Mouse (Mus musculus): ENCODE measurements around the gene Myo7a. TPM values are rescaled to one million over a fixed set of nuclear protein-coding genes. Genes with fewer than 3 reads are reported as not detected.
A peak's percentile ranks its signal among the peaks of the same experiment; 100 is the strongest.

Myo7a gene
- 1 to 10 TPM; 4.6 to 5.4 TPM for total RNA-seq (2021)
- long read RNA-seq, experiment 1, partial matches to known transcripts, result 1 of 4 reads
- long read RNA-seq, experiment 1, other reads (novel, unspliced or antisense), result 3 of 4 reads
- long read RNA-seq, experiment 2, partial matches to known transcripts, result 1 of 2 reads
- long read RNA-seq, experiment 2, other reads (novel, unspliced or antisense), result 1 of 2 reads

GRCm38 (mm10) chr7:98119179-98119960 is at the start of gene Myo7a:
Myo7a (minus strand) TSS chr7:98119524.
- DNase-seq, result peak; percentile 42
- intact Hi-C loops (cut with DNase I; ENCODE audit: low total_unique reads), result loop anchor here (2.0 kb wide), 1 partner anchor 49 kb away; no protein-coding TSS in a partner anchor

- intact Hi-C loops (cut with DNase I; ENCODE audit: low total_unique reads), result no loop called here
- no peak for DNase-seq
Observed at GRCm38 (mm10) chr7:98164999-98165528, 45.7 kb upstream of the Myo7a start.

GRCm38 (mm10) chr7:98164382-98164998 is 45.2 kb upstream of the Myo7a start:
- intact Hi-C loops (cut with DNase I; ENCODE audit: low total_unique reads), result no loop called here
- DNase-seq, result peak; percentile 3

- intact Hi-C loops (cut with DNase I; ENCODE audit: low total_unique reads), result no loop called here
- peak; percentile 15 for DNase-seq
Observed at GRCm38 (mm10) chr7:98163700-98164099, 44.4 kb upstream of the Myo7a start.

- intact Hi-C loops (cut with DNase I; ENCODE audit: low total_unique reads), result no loop called here
- DNase-seq, result peak; percentile 2
Observed at GRCm38 (mm10) chr7:98162239-98162638, 42.9 kb upstream of the Myo7a start.

- intact Hi-C loops (cut with DNase I; ENCODE audit: low total_unique reads), result no loop called here
- DNase-seq, result peak; percentile 12
Observed at GRCm38 (mm10) chr7:98160041-98160740, 40.9 kb upstream of the Myo7a start.

- DNase-seq, result peak; percentile 3
- intact Hi-C loops (cut with DNase I; ENCODE audit: low total_unique reads), result loop anchor here (5.0 to 10.0 kb wide), 2 partner anchors 34 to 186 kb away; no protein-coding TSS in a partner anchor
Observed at GRCm38 (mm10) chr7:98158481-98158880, 39.2 kb upstream of the Myo7a start.

- no peak for DNase-seq
- intact Hi-C loops (cut with DNase I; ENCODE audit: low total_unique reads), result loop anchor here (5.0 to 10.0 kb wide), 2 partner anchors 35 to 187 kb away; no protein-coding TSS in a partner anchor
Observed at GRCm38 (mm10) chr7:98157636-98158332, 38.5 kb upstream of the Myo7a start.

GRCm38 (mm10) chr7:98156280-98156665 is 36.9 kb upstream of the Myo7a start:
- intact Hi-C loops (cut with DNase I; ENCODE audit: low total_unique reads), result loop anchor here (5.0 to 10.0 kb wide), 2 partner anchors 36 to 189 kb away; no protein-coding TSS in a partner anchor
- DNase-seq, result no peak

- peak; percentile 71 for DNase-seq
- intact Hi-C loops (cut with DNase I; ENCODE audit: low total_unique reads), result loop anchor here (5.0 to 10.0 kb wide), 2 partner anchors 37 to 189 kb away; no protein-coding TSS in a partner anchor
Observed at GRCm38 (mm10) chr7:98155546-98156279, 36.4 kb upstream of the Myo7a start.

GRCm38 (mm10) chr7:98153892-98154291 is 34.6 kb upstream of the Myo7a start:
- intact Hi-C loops (cut with DNase I; ENCODE audit: low total_unique reads), result loop anchor here (10.0 kb wide), 1 partner anchor 191 kb away; no protein-coding TSS in a partner anchor

GRCm38 (mm10) chr7:98153345-98153744 is 34.0 kb upstream of the Myo7a start:
- intact Hi-C loops (cut with DNase I; ENCODE audit: low total_unique reads), result loop anchor here (10.0 kb wide), 1 partner anchor 191 kb away; no protein-coding TSS in a partner anchor
- no peak for DNase-seq

More at GRCm38 (mm10) chr7:98153892-98154291, 34.6 kb upstream of the Myo7a start:
- no peak for DNase-seq

- intact Hi-C loops (cut with DNase I; ENCODE audit: low total_unique reads), result loop anchor here (10.0 kb wide), 1 partner anchor 192 kb away; no protein-coding TSS in a partner anchor
- DNase-seq, result no peak
Observed at GRCm38 (mm10) chr7:98152400-98152799, 33.1 kb upstream of the Myo7a start.

GRCm38 (mm10) chr7:98150525-98150924 is 31.2 kb upstream of the Myo7a start:
- intact Hi-C loops (cut with DNase I; ENCODE audit: low total_unique reads), result loop anchor here (10.0 kb wide), 1 partner anchor 194 kb away; no protein-coding TSS in a partner anchor
- DNase-seq, result no peak

GRCm38 (mm10) chr7:98149802-98150201 is 30.5 kb upstream of the Myo7a start:
- no peak for DNase-seq
- intact Hi-C loops (cut with DNase I; ENCODE audit: low total_unique reads), result loop anchor here (10.0 kb wide), 1 partner anchor 195 kb away; no protein-coding TSS in a partner anchor

GRCm38 (mm10) chr7:98148721-98149407 is 29.5 kb upstream of the Myo7a start:
- intact Hi-C loops (cut with DNase I; ENCODE audit: low total_unique reads), result no loop called here
- no peak for DNase-seq

GRCm38 (mm10) chr7:98147766-98148165 is 28.4 kb upstream of the Myo7a start:
- intact Hi-C loops (cut with DNase I; ENCODE audit: low total_unique reads), result no loop called here
- DNase-seq, result no peak
